Mouse (Mus musculus): Measurements from ENCODE around the gene Spns2. TPM values are rescaled to one million over a fixed set of nuclear protein-coding genes. Genes with fewer than 3 reads are reported as not detected.

The Spns2 gene
- polyA plus RNA-seq, 1 experiment from 2014 or later = 111 TPM

- in situ Hi-C loops (cut with MboI; ENCODE audit: low pct_unique_long_range_greater_than_20kb) = no loop called here
- CTCF ChIA-PET = interaction anchor here (1.7 to 4.2 kb wide), 6 partner anchors 10 to 75 kb away, joined by 4 to 43 read pairs (median 14); partner anchors contain the start of gene Ggt6
- no peaks in the 10 kb centered on the region for H3K27me3 ChIP-seq
- DNase-seq (ENCODE audit: low read depth, low spot score) (no peak), ATAC-seq (peak; percentile 25)
- POLR2A ChIA-PET = interaction anchor here (0.6 to 4.4 kb wide), 16 partner anchors 11 to 135 kb away, joined by 3 to 68 read pairs (median 4); no protein-coding TSS in a partner anchor
- no peak for TF ChIP-seq CTCF (IDR thresholded peaks at IDR 0.05)
These were observed 892 bp downstream of the Spns2 start for GRCm38 (mm10) chr11:72488753-72489271.

- no peak for DNase-seq (ENCODE audit: low read depth, low spot score)
- CTCF ChIA-PET = interaction anchor here (3.2 to 4.2 kb wide), 2 partner anchors 14 to 76 kb away, joined by 24 to 43 read pairs; no protein-coding TSS in a partner anchor
- TF ChIP-seq CTCF (IDR thresholded peaks at IDR 0.05) = no peak
- no peaks in the 10 kb centered on the region for H3K27me3 ChIP-seq
- ATAC-seq = no peak
- POLR2A ChIA-PET = interaction anchor here (1.1 to 4.4 kb wide), 3 partner anchors 16 to 53 kb away, joined by 3 to 68 read pairs (median 4); no protein-coding TSS in a partner anchor
- in situ Hi-C loops (cut with MboI; ENCODE audit: low pct_unique_long_range_greater_than_20kb) = no loop called here
These were observed 2.0 kb downstream of the Spns2 start for GRCm38 (mm10) chr11:72487739-72488138.

- H3K27me3 ChIP-seq = no peaks in the 10 kb centered on the region
- TF ChIP-seq CTCF (IDR thresholded peaks at IDR 0.05) = no peak
- in situ Hi-C loops (cut with MboI; ENCODE audit: low pct_unique_long_range_greater_than_20kb) = no loop called here
- no peak for DNase-seq (ENCODE audit: low read depth, low spot score)
- POLR2A ChIA-PET = no interaction called here
- ATAC-seq = no peak
- CTCF ChIA-PET = no interaction called here
These were observed 2.5 kb downstream of the Spns2 start for GRCm38 (mm10) chr11:72487171-72487570.

GRCm38 (mm10) chr11:72485960-72486359 lies 3.7 kb downstream of the Spns2 start:
- ChIA-PET CTCF (no interaction called here), POLR2A (interaction anchor here (0.6 kb wide), 1 partner anchor 9 kb away, joined by 3 read pairs; no protein-coding TSS in a partner anchor)
- no peaks in the 10 kb centered on the region for H3K27me3 ChIP-seq
- no peak for TF ChIP-seq CTCF (IDR thresholded peaks at IDR 0.05)
- in situ Hi-C loops (cut with MboI; ENCODE audit: low pct_unique_long_range_greater_than_20kb) = no loop called here
- ATAC-seq (no peak), DNase-seq (ENCODE audit: low read depth, low spot score) (no peak)

GRCm38 (mm10) chr11:72485157-72485556 lies 4.5 kb downstream of the Spns2 start:
- ATAC-seq (no peak), DNase-seq (ENCODE audit: low read depth, low spot score) (no peak)
- ChIA-PET POLR2A (interaction anchor here (0.6 kb wide), 1 partner anchor 8 kb away, joined by 3 read pairs; no protein-coding TSS in a partner anchor), CTCF (no interaction called here)
- in situ Hi-C loops (cut with MboI; ENCODE audit: low pct_unique_long_range_greater_than_20kb) = no loop called here
- TF ChIP-seq CTCF (IDR thresholded peaks at IDR 0.05) = no peak
- no peaks in the 10 kb centered on the region for H3K27me3 ChIP-seq

GRCm38 (mm10) chr11:72484549-72484948 lies 5.2 kb downstream of the Spns2 start:
- in situ Hi-C loops (cut with MboI; ENCODE audit: low pct_unique_long_range_greater_than_20kb) = no loop called here
- DNase-seq (ENCODE audit: low read depth, low spot score) (no peak), ATAC-seq (no peak)
- H3K27me3 ChIP-seq = no peaks in the 10 kb centered on the region
- CTCF ChIA-PET = no interaction called here
- TF ChIP-seq CTCF (IDR thresholded peaks at IDR 0.05) = no peak
- POLR2A ChIA-PET = no interaction called here

GRCm38 (mm10) chr11:72481952-72482351 lies 7.8 kb downstream of the Spns2 start:
- CTCF ChIA-PET = interaction anchor here (2.0 kb wide), 1 partner anchor 11 kb away, joined by 8 read pairs; no protein-coding TSS in a partner anchor
- POLR2A ChIA-PET = interaction anchor here (1.4 kb wide), 1 partner anchor 8 kb away, joined by 5 read pairs; the partner anchor contains the start of gene Spns2
- no peak for ATAC-seq

GRCm38 (mm10) chr11:72481313-72481712 lies 8.4 kb downstream of the Spns2 start:
- in situ Hi-C loops (cut with MboI; ENCODE audit: low pct_unique_long_range_greater_than_20kb) = no loop called here
- no peak for TF ChIP-seq CTCF (IDR thresholded peaks at IDR 0.05)
- DNase-seq (ENCODE audit: low read depth, low spot score) = no peak
- no peaks in the 10 kb centered on the region for H3K27me3 ChIP-seq
- ATAC-seq = no peak
- CTCF ChIA-PET = interaction anchor here (2.0 kb wide), 1 partner anchor 11 kb away, joined by 8 read pairs; no protein-coding TSS in a partner anchor
- POLR2A ChIA-PET = interaction anchor here (1.4 kb wide), 1 partner anchor 9 kb away, joined by 5 read pairs; the partner anchor contains the start of gene Spns2

More at GRCm38 (mm10) chr11:72481952-72482351, 7.8 kb downstream of the Spns2 start:
- H3K27me3 ChIP-seq = no peaks in the 10 kb centered on the region
- no peak for DNase-seq (ENCODE audit: low read depth, low spot score)
- no peak for TF ChIP-seq CTCF (IDR thresholded peaks at IDR 0.05)
- in situ Hi-C loops (cut with MboI; ENCODE audit: low pct_unique_long_range_greater_than_20kb) = no loop called here

GRCm38 (mm10) chr11:72479499-72479898 lies 10.2 kb downstream of the Spns2 start:
- peak; percentile 36 for ATAC-seq
- TF ChIP-seq CTCF (IDR thresholded peaks at IDR 0.05) = no peak
- ChIA-PET CTCF (interaction anchor here (2.7 kb wide), 1 partner anchor 10 kb away, joined by 13 read pairs; the partner anchor contains the start of gene Spns2), POLR2A (interaction anchor here (0.9 kb wide), 1 partner anchor 15 kb away, joined by 3 read pairs; no protein-coding TSS in a partner anchor)
- DNase-seq (ENCODE audit: low read depth, low spot score) = no peak
- in situ Hi-C loops (cut with MboI; ENCODE audit: low pct_unique_long_range_greater_than_20kb) = no loop called here
- no peaks in the 10 kb centered on the region for H3K27me3 ChIP-seq

GRCm38 (mm10) chr11:72478228-72478627 lies 11.5 kb downstream of the Spns2 start:
- ATAC-seq = no peak
- in situ Hi-C loops (cut with MboI; ENCODE audit: low pct_unique_long_range_greater_than_20kb) = no loop called here
- TF ChIP-seq CTCF (IDR thresholded peaks at IDR 0.05) = no peak
- no peak for DNase-seq (ENCODE audit: low read depth, low spot score)
- CTCF ChIA-PET = interaction anchor here (1.5 to 2.7 kb wide), 2 partner anchors 9 to 11 kb away, joined by 5 to 13 read pairs; partner anchors contain the start of gene Spns2
- H3K27me3 ChIP-seq = no peaks in the 10 kb centered on the region
- POLR2A ChIA-PET = interaction anchor here (1.3 to 2.0 kb wide), 2 partner anchors 11 to 20 kb away, joined by 6 to 9 read pairs; partner anchors contain the start of gene Spns2

GRCm38 (mm10) chr11:72477653-72478052 lies 12.1 kb downstream of the Spns2 start:
- H3K27me3 ChIP-seq = no peaks in the 10 kb centered on the region
- TF ChIP-seq CTCF (IDR thresholded peaks at IDR 0.05) = no peak
- CTCF ChIA-PET = interaction anchor here (1.5 to 2.7 kb wide), 2 partner anchors 8 to 12 kb away, joined by 5 to 13 read pairs; partner anchors contain the start of gene Spns2

More at GRCm38 (mm10) chr11:72477653-72478052, 12.1 kb downstream of the Spns2 start:
- DNase-seq (ENCODE audit: low read depth, low spot score) (no peak), ATAC-seq (no peak)
- POLR2A ChIA-PET = interaction anchor here (0.6 to 2.0 kb wide), 3 partner anchors 8 to 20 kb away, joined by 3 to 9 read pairs (median 6); partner anchors contain the start of gene Spns2
- in situ Hi-C loops (cut with MboI; ENCODE audit: low pct_unique_long_range_greater_than_20kb) = no loop called here

Data from Patski (cell line).